Mouse (Mus musculus) retina, embryonic 14.5 days (tissue): ENCODE results near the gene Gm12248.

Source experiments
- DNase-seq: peaks from one replicate; pipeline ENCODE4 v3.0.0-alpha.2; 2015; ENCODE audit warnings: low spot score

Gm12248 gene

GRCm38 (mm10) chr11:58093021-58093528 is at the start of gene Gm12248:
Gene Gm12248 (minus strand): TSS chr11:58093134.
- DNase-seq: peak; percentile 73

DNA sequence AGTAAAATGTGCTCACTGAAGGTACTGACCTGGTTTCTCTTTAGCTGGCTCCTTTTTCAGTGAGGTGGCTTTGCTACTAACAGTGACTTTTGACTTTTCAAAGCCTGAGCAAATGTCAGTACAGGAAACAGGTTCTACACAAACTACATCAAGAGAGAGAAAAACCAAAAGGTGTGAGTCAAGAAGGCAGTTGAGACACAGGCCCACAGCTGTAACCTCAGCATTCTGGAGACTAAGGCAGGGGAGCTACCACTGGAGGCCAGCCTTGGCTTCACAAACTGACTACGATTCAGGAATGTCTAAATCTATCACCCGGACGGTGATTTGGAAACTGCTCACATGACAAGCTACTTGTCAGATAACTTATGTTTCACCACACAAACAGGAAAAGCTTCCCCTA is 46.5 kb upstream of the Gm12248 start:
- no peak for DNase-seq

DNA sequence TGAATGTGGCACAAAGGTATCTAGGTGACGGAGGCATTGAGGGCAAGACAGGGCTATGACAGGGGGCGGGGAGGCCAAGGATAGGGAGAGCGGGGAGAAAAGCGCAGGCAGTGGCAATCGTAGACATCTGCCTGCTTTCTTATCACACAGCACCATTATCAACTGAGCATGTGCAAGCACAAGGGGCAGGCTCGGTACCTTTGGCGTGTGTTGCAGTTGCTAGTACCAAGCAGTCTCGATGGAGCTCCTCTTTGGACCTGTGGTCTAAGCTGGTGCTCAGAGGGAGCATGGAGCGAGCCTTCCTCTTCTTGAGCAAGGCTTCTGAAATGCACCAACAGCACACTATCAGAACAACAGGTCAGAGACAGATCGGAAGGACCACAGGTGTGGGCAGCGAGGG is 45.9 kb upstream of the Gm12248 start:
- DNase-seq: no peak

GRCm38 (mm10) chr11:58136677-58137076 is 43.7 kb upstream of the Gm12248 start:
- no peak for DNase-seq

DNA sequence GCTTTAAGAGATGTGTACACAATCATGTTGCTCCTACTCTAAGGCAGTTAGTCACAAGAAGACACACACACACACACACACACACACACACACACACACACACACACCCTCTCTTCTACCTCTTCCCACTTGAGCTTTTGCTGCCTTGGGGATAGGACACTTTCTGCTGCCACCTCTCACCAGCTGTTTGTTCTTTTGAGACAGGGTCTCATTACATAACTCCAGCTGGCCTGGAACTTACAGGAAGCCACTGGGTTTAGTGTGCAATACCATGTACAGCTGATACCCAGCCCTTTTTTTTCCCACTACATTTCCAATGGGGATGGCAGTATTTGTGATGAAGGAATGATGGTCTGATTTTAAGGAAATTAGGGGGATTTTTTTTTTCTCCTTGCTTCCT is 42.4 kb upstream of the Gm12248 start:
- no peak for DNase-seq

- DNase-seq: no peak
These were observed 41.9 kb upstream of the Gm12248 start for GRCm38 (mm10) chr11:58134869-58135268.

GRCm38 (mm10) chr11:58132026-58132425 is 39.1 kb upstream of the Gm12248 start:
- DNase-seq: no peak

GRCm38 (mm10) chr11:58129302-58129843 is 36.4 kb upstream of the Gm12248 start:
- DNase-seq: no peak

- no peak for DNase-seq
These were observed 34.6 kb upstream of the Gm12248 start for GRCm38 (mm10) chr11:58127544-58127943.

DNA sequence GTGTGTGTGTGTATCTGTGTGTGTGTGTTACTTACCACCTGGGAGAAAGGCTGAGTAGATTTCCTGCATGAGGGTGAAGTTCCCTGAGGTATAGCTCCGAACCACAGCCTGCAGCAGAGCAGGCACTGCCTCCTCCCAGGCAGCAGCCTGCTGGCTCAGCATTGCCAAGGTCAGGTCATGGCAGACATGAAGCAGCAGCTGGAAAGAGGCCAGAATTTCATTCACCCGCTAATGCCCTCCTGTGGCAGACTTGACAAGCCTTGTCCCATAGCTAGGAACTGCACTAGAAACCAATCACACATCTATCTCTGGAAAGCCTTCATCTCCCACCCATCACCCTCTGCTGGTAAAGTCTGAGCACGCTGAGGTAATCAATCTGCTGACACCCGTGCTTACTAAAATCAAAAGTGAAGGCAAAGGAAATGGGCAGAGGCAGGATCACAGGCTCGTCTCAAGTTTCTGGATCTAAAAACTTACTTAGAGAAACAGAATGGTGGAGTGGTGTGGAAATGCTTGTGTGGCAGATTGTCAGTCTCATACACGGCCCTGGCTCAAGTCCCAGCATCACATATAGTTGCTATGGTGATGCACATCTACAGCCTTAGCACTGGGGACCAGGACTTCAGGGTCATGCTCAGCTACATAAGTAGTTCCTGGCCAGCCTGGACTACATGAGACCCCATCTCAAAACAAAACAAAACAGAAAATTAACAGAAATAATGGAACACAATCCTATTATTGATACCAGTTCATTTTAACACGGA is 33.6 kb upstream of the Gm12248 start:
- DNase-seq: peak; percentile 12

- no peak for DNase-seq
These were observed 32.1 kb upstream of the Gm12248 start for GRCm38 (mm10) chr11:58125021-58125420.

- no peak for DNase-seq
These were observed 30.8 kb upstream of the Gm12248 start for GRCm38 (mm10) chr11:58123711-58124110.

DNA sequence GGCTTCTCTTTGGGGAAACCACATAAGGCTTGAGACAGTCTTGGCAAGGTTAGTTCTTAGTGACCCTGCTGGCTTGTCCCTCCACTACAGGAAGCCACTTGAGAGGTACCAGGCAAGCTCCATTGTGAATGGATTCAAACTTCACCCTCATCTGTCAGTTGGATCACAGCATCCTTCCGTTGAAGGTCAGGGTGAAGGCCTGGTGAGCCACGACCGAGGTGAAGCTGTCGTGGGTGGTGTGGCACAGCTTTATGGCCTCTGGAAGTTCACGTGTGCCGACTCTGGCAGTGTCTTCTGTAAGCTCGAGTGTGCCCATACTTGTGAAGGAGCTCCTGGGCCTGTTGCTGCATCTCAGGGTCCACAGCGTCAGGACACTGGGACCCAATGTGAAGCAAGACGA is 28.4 kb upstream of the Gm12248 start:
- no peak for DNase-seq

DNA sequence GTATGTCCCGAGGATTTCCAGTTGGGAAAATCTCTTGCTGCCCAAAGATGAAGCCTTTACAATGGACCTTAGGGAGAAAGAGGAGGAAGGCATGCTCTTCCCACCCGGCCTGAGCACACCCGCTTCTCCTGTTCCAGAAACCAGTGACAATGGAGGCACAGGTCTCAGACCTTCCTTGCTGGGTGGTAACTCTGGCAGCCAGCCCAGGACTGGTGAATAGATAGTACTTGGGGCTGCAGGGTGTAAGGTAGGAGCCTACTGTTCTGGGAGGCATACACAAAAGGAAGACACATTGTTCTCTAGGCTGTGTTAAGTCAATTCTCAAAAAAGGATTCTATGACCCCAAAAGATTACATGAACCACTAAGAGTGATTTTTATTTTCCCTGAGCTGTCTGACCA is 27.7 kb upstream of the Gm12248 start:
- no peak for DNase-seq

DNA sequence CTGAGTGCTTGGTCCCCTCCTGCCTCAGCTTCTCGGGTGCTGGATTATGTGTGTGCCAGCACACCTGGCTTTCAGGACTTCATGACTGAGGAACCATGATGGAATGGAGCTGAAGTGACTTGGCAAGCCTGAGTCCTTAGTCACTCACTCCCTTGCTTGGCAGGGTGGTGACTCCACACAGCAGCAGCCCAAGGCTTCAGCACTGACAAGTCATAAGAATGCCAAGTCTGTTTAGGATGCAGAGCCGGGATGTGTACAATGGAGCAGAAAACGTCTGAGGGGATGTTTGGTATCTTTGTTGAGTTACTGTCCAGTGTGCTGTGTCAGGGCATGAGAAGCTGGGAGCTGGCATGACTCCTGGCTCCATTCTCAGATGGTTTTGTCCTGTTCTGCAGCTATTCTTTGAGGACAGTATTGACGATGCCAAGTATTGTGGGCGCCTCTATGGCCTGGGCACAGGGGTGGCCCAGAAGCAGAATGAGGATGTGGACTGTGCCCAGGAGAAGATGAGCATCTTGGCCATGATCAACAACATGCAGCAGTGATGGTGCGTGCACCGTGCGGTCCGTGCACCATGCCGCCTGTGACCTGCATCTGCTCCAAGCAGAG is 24.2 kb upstream of the Gm12248 start:
- no peak for DNase-seq

DNA sequence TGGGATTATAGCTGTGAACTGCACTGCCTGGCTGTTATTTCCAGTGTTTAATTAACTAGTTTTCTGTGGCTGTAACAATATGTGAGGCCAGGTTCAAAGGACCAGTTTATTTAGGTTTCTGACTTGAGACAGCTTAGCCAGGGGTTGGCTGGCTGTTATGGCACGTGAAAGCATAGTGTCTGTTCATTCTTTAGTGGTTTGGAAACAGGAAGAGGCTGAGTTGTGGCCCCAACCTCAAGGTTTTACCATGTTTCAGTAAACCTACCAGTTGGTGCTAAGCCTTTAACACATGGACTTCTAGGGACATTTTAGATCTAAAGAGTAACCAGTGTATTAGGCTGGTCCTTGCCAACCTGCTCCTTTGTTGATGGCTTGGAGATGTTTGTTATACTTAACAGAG is 23.6 kb upstream of the Gm12248 start:
- DNase-seq: no peak

DNA sequence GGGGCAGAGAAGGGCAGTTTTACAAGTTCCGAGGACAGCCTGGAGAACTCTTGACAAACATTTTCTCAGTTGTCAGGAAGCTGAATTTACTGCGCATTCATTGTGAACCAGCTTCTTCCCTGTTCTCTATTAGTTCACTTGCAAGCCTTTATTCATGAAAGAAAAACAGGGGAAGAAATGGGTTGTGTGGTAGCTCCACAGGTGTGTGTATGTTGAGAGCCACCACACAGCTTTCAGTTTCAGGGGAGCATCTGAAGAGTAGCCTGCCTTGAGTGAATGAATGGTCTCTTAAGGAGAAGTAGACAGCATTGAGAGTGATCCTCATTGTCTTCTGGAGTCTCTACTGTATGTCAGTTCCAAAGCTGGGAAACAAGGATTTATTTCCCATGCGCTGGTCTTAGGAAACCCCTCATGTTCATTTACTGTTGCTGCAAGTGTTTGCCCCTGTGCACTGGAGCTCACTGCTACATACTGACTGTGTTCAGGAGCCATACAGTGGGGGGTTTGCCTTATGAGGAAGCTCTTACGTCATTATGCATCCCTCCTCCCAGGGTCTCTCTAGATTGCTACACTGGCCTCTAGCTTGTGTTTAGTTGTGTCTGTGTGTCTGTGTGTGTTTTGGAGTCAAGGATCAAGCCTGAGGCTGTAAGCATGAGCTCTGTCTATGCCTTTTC is 14.9 kb upstream of the Gm12248 start:
- DNase-seq: no peak

DNA sequence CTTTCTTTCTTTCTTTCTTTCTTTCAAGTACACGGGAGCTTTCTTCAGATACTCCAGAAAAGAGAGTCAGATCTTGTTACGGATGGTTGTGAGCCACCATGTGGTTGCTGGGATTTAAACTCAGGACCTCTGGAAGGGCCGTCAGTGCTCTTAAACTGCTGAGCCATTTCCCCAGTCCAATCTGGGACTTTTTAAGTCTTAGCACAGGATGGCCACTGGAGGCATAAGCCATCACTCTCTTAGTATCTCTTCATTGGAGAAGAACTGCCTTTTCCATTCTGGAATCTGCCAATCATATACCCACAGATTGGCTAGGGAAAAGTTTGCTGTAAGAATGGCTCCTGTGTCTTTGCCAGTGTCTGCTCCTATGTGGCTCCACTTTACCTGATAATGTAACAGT is 14.1 kb upstream of the Gm12248 start:
- DNase-seq: peak; percentile 33

GRCm38 (mm10) chr11:58104351-58104791 is 11.4 kb upstream of the Gm12248 start:
- no peak for DNase-seq

- peak; percentile 99 for DNase-seq
These were observed 10.9 kb upstream of the Gm12248 start, which contains the start of gene Cnot8 for GRCm38 (mm10) chr11:58103697-58104306. Gene Cnot8 (plus strand): TSS chr11:58104153.

GRCm38 (mm10) chr11:58103344-58103653 is 10.4 kb upstream of the Gm12248 start:
- DNase-seq: no peak
